Mouse (Mus musculus): ENCODE measurements around the gene 1700123O20Rik. TPM values are rescaled to one million over a fixed set of nuclear protein-coding genes. Genes with fewer than 3 reads are reported as not detected.

Gene 1700123O20Rik
- polyA plus RNA-seq, 1 experiment from 2014 or later, result 89.3 TPM

DNA sequence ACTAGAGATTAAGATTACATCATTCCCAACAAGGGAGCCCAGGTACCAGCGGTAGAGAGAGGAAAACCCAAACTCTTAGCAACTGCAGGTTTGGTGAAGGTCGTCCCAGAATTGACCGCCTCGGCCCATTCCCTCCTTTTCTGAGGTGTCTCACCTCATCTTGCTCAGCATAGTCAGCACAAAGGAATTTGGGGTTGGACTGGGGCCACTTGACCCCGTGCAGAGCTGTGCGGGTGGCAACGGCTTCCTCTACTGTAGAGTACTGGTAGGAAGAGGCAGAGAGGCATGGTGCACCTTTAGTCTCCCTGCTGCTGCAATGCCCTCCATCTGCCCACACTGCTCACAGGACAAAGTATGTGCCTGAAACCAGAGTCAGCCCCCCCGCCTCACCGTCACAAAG, 41.7 kb upstream of the 1700123O20Rik start:
- Histone ChIP-seq H3K4me1 (ENCODE audit: control insufficient read depth, insufficient read depth, low read length) (peaks cover 9% of the 10 kb centered on the region), H3K27me3 (replicated peaks; ENCODE audit: control insufficient read depth, insufficient read depth, low read length) (no peaks in the 10 kb centered on the region), H3K4me3 (ENCODE audit: low read depth, low read length) (no peak overlapping the region), H3K27ac (ENCODE audit: low read depth, low read length) (no peak overlapping the region), H3K4me2 (ENCODE audit: low read length) (no peak overlapping the region), H3K9me3 (replicated peaks; ENCODE audit: control insufficient read depth, low read length) (no peaks in the 10 kb centered on the region), H3K36me3 (ENCODE audit: control insufficient read depth, insufficient read depth, low read length) (peaks cover 71% of the 10 kb centered on the region), H3K9ac (ENCODE audit: low read length) (no peak overlapping the region)
- DNase-seq (ENCODE audit: low spot score) (no peak), ATAC-seq (no peak)
- WGBS, result 91% methylated on average over 9 of the region's 9 CpGs

DNA sequence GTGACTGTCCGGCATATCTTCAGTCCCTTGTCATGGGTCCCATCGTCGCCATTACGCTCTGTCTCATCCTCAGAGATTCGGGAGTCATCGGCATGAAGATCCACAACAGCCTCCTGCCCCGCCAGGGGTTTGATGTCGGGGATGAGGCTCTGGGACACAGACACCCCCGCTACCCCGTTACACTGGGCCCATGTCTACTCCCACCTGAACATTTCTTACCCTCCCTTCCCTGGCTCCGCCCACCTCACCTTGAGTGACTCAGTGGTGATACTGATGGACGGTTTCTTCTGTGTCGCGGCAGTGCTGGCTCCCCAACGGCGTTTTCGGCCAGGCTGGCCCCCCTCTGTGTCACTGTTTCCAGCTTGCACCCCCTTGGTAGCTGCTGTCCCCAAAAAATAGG, 39.6 kb upstream of the 1700123O20Rik start:
- H3K27ac ChIP-seq (ENCODE audit: low read depth, low read length), result no peak overlapping the region
- no peaks in the 10 kb centered on the region for H3K9me3 ChIP-seq (replicated peaks; ENCODE audit: control insufficient read depth, low read length)
- peaks cover 9% of the 10 kb centered on the region; the same call in 1 of the 2 replicates for H3K4me1 ChIP-seq (ENCODE audit: control insufficient read depth, insufficient read depth, low read length)
- ATAC-seq (no peak), DNase-seq (ENCODE audit: low spot score) (no peak)
- no peak overlapping the region for H3K9ac ChIP-seq (ENCODE audit: low read length)
- no peak overlapping the region for H3K4me2 ChIP-seq (ENCODE audit: low read length)
- WGBS, result 96% methylated on average over 17 of the region's 17 CpGs
- peaks cover 89% of the 10 kb centered on the region for H3K36me3 ChIP-seq (ENCODE audit: control insufficient read depth, insufficient read depth, low read length)
- H3K27me3 ChIP-seq (replicated peaks; ENCODE audit: control insufficient read depth, insufficient read depth, low read length), result no peaks in the 10 kb centered on the region
- H3K4me3 ChIP-seq (ENCODE audit: low read depth, low read length), result no peak overlapping the region

DNA sequence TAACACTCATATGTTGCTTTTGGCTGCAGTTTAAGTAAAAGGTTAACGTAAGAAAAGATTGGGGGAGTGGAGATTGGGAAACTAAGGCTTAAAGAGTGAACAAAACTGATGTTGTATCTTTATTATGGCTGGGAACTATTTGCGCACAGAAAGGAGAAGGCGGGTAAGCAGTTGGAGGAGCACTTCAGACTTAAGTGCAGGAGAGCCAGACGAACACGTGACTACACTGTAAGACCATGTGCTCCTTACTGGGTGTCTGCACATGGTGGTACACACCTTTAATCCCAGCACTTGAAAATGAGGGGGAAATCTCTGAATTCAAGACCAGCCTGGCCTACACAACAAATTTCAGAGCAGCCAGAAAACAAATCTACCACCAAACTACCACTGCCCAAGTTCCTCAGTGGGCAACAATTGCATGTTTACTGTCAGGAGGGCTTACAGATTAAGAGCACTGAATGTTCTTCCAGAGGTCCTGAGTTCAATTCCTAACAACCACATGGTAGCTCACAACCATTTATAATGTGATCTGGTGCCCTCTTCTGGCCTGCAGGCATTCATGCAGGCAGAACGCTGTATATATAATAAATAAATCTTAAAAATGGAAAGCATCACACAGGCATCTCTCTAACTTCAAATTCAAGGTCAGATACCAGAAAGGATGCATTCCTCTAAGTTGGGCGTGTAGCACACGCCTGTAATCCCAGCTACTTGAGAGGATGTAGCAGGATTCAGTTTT, 38.9 kb upstream of the 1700123O20Rik start:
- H3K9ac ChIP-seq (ENCODE audit: low read length), result no peak overlapping the region
- H3K36me3 ChIP-seq (ENCODE audit: control insufficient read depth, insufficient read depth, low read length), result peaks cover 92% of the 10 kb centered on the region
- no peak for DNase-seq (ENCODE audit: low spot score)
- H3K4me3 ChIP-seq (ENCODE audit: low read depth, low read length), result no peak overlapping the region
- ATAC-seq, result no peak
- H3K27ac ChIP-seq (ENCODE audit: low read depth, low read length), result no peak overlapping the region
- H3K4me2 ChIP-seq (ENCODE audit: low read length), result no peak overlapping the region
- H3K9me3 ChIP-seq (replicated peaks; ENCODE audit: control insufficient read depth, low read length), result no peaks in the 10 kb centered on the region
- H3K27me3 ChIP-seq (replicated peaks; ENCODE audit: control insufficient read depth, insufficient read depth, low read length), result no peaks in the 10 kb centered on the region
- peaks cover 14% of the 10 kb centered on the region; the same call in 1 of the 2 replicates for H3K4me1 ChIP-seq (ENCODE audit: control insufficient read depth, insufficient read depth, low read length)
- 94% methylated on average over 8 of the region's 8 CpGs for WGBS

DNA sequence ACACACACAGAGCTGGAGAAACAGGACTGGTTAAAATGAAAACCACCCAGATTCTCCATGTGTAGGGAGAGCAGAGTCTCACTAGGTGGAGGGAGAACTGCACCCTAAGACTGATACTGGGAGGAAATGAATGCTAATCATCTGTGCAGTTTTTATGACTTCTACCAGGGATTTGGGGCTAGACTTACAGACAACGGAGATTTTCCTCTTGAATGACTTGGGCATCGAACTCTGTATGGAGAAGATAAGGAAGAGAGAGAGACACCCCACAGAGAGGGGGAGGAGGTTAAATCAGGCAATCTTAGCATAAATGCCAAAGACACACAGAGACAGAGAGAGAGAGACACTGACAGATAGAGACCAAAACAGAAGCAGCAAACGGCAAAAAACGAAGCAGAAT, 38.1 kb upstream of the 1700123O20Rik start:
- WGBS, result 73% methylated on average over 4 of the region's 4 CpGs
- Histone ChIP-seq H3K4me1 (ENCODE audit: control insufficient read depth, insufficient read depth, low read length) (peaks cover 18% of the 10 kb centered on the region), H3K4me3 (ENCODE audit: low read depth, low read length) (no peak overlapping the region), H3K27ac (ENCODE audit: low read depth, low read length) (no peak overlapping the region), H3K9me3 (replicated peaks; ENCODE audit: control insufficient read depth, low read length) (no peaks in the 10 kb centered on the region), H3K4me2 (ENCODE audit: low read length) (no peak overlapping the region), H3K27me3 (replicated peaks; ENCODE audit: control insufficient read depth, insufficient read depth, low read length) (no peaks in the 10 kb centered on the region), H3K36me3 (ENCODE audit: control insufficient read depth, insufficient read depth, low read length) (peaks cover 84% of the 10 kb centered on the region), H3K9ac (ENCODE audit: low read length) (no peak overlapping the region)
- ATAC-seq, result no peak
- no peak for DNase-seq (ENCODE audit: low spot score)

DNA sequence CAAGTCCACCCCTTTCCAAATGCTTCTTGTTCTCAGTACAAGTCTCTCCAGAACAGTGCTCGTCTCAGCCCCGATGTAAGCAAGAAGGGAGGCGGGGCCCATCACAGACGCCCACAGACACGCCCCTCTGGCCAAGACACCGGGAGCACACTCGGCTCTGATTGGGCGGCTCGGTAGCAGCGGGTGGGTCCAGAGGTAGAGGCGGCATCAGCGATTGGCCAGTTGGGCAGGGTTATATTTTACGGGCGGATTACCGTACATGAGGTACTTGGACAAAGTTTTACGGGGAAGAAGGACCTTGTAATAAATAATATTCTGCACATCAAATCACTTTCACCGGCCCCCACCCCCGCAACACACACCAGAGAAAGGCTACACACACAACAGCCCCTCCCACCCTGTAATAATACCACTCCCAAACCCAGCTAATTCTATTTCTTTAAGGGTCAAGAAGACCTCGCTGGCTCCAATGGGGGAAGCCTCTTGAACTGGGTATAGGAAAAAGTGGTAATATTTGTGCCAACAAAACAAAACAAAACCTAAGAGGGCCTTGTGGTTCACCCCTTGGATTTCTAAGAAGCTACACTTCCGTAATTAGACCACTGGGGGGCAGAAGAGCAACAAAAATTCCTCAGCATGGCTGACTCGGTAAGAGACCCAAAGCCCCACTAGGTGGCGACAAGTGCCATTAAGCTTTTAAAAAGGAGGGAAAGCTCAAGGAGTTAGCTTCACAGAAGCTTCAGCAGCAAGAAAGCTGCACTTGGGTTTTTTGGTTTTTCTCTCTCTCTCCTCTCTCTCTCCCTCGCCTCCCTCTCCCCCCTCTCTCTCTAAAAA, 35.2 kb upstream of the 1700123O20Rik start:
- Histone ChIP-seq H3K36me3 (ENCODE audit: control insufficient read depth, insufficient read depth, low read length) (peaks cover 66% of the 10 kb centered on the region), H3K4me2 (ENCODE audit: low read length) (no peak overlapping the region), H3K4me1 (ENCODE audit: control insufficient read depth, insufficient read depth, low read length) (peaks cover 23% of the 10 kb centered on the region), H3K9me3 (replicated peaks; ENCODE audit: control insufficient read depth, low read length) (no peaks in the 10 kb centered on the region), H3K9ac (ENCODE audit: low read length) (no peak overlapping the region), H3K27ac (ENCODE audit: low read depth, low read length) (no peak overlapping the region), H3K27me3 (replicated peaks; ENCODE audit: control insufficient read depth, insufficient read depth, low read length) (no peaks in the 10 kb centered on the region), H3K4me3 (ENCODE audit: low read depth, low read length) (no peak overlapping the region)
- ATAC-seq (peak; percentile 61), DNase-seq (ENCODE audit: low spot score) (peak; percentile 98)
- 63% methylated on average over 23 of the region's 23 CpGs for WGBS

DNA sequence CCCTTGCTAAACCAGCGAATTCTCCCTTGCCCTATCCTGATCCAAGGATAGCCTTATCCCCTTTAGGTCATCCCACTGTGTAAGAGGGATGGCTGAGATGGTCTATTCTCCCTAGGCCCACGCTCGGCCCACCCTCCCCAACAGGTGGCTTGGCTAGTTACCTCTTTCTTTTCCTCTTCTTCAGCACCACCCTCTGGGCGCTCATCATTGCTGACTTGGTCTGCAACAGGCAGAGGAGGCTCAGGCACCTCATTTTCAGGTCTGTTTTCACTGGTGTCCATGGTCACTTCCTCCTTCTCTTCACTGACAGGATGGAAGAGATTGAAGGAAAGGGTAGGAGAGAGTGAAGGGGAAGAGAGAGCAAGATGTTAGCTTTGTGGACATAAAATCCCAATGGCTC, 34.5 kb upstream of the 1700123O20Rik start:
- no peak overlapping the region for H3K4me3 ChIP-seq (ENCODE audit: low read depth, low read length)

DNA sequence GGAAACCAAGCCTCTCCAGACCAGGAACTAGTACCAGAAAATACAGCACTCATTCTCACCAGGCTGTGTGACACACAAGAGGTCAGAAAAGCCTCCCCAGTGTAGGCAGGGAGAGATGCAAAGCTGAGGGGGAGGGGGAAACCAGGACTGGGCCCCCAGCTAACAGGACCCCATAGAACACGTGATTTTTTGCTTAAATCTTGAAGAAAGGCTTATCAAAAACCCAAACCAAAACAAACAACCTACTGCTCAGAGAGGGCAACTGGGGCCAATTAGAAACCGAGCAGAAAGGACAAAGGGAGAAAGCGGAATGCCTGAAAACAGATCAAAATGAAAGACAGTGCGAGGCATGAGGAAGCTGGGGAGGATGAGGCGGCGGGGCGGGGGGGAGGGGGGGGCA, 33.2 kb upstream of the 1700123O20Rik start:
- Histone ChIP-seq H3K27me3 (replicated peaks; ENCODE audit: control insufficient read depth, insufficient read depth, low read length) (no peaks in the 10 kb centered on the region), H3K4me1 (ENCODE audit: control insufficient read depth, insufficient read depth, low read length) (peaks cover 23% of the 10 kb centered on the region), H3K36me3 (ENCODE audit: control insufficient read depth, insufficient read depth, low read length) (peaks cover 64% of the 10 kb centered on the region)

More for the DNA sequence above, 34.5 kb upstream of the 1700123O20Rik start:
- DNase-seq (ENCODE audit: low spot score), result no peak
- Histone ChIP-seq H3K9me3 (replicated peaks; ENCODE audit: control insufficient read depth, low read length) (no peaks in the 10 kb centered on the region), H3K27me3 (replicated peaks; ENCODE audit: control insufficient read depth, insufficient read depth, low read length) (no peaks in the 10 kb centered on the region), H3K9ac (ENCODE audit: low read length) (peak overlapping the region; percentile 29; the same call in 1 of the 2 replicates), H3K27ac (ENCODE audit: low read depth, low read length) (no peak overlapping the region), H3K36me3 (ENCODE audit: control insufficient read depth, insufficient read depth, low read length) (peaks cover 66% of the 10 kb centered on the region), H3K4me2 (ENCODE audit: low read length) (peak overlapping the region; percentile 88), H3K4me1 (ENCODE audit: control insufficient read depth, insufficient read depth, low read length) (peaks cover 23% of the 10 kb centered on the region)
- ATAC-seq, result peak; percentile 1; the same call in 1 of the 2 replicates
- 65% methylated on average over 4 of the region's 4 CpGs for WGBS

DNA sequence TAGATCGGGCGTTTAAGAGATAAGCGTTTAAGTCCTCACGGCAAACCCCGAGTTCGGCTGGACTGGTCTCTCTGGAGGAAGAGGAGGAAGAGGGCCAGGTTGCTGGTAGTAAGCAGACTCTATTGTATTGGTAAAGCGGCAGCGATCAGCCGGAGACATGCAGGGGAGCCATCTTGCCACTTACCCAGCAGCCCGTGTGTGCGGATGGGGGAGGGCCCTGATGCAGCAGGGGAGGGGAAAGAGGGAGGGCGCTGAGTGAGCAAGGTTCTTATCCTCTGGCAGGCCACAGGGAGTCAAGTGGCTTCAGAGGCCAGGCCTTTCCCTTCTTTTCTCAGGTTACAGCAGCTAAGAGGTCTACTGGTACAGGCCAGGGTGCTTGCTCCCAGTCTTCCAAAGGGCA, 32.5 kb upstream of the 1700123O20Rik start:
- Histone ChIP-seq H3K36me3 (ENCODE audit: control insufficient read depth, insufficient read depth, low read length) (peaks cover 64% of the 10 kb centered on the region), H3K27me3 (replicated peaks; ENCODE audit: control insufficient read depth, insufficient read depth, low read length) (no peaks in the 10 kb centered on the region), H3K4me1 (ENCODE audit: control insufficient read depth, insufficient read depth, low read length) (peaks cover 22% of the 10 kb centered on the region), H3K27ac (ENCODE audit: low read depth, low read length) (peak overlapping the region; percentile 84), H3K4me3 (ENCODE audit: low read depth, low read length) (peak overlapping the region; percentile 74), H3K4me2 (ENCODE audit: low read length) (peak overlapping the region; percentile 88), H3K9ac (ENCODE audit: low read length) (peak overlapping the region; percentile 91), H3K9me3 (replicated peaks; ENCODE audit: control insufficient read depth, low read length) (no peaks in the 10 kb centered on the region)
- DNase-seq (ENCODE audit: low spot score), result peak; percentile 92
- peak; percentile 89 for ATAC-seq
- 1% methylated on average over 12 of the region's 12 CpGs for WGBS

More for the DNA sequence above, 33.2 kb upstream of the 1700123O20Rik start:
- Histone ChIP-seq H3K27ac (ENCODE audit: low read depth, low read length) (peak overlapping the region; percentile 84), H3K9me3 (replicated peaks; ENCODE audit: control insufficient read depth, low read length) (no peaks in the 10 kb centered on the region), H3K4me3 (ENCODE audit: low read depth, low read length) (peak overlapping the region; percentile 74), H3K4me2 (ENCODE audit: low read length) (peak overlapping the region; percentile 88), H3K9ac (ENCODE audit: low read length) (peak overlapping the region; percentile 91)
- DNase-seq (ENCODE audit: low spot score), result peak; percentile 25
- ATAC-seq, result peak; percentile 37
- 2% methylated on average over 7 of the region's 7 CpGs for WGBS
